Mouse (Mus musculus) layer of hippocampus, postnatal 36 days (tissue): ENCODE results near the gene Trmt44. TPM values are rescaled to one million over a fixed set of nuclear protein-coding genes. Genes with fewer than 3 reads are reported as not detected.
A peak's percentile ranks its signal among the peaks of the same experiment; 100 is the strongest.
"Not testable (repeated sequence)": the region's sequence is repeated elsewhere in the genome, so short reads cannot be mapped to it uniquely, and the experiment has no call there.

Experiments
- DNase-seq, 2 experiments: peaks; one replicate each; pipeline ENCODE4 v3.0.0; 2022
- total RNA-seq, 2 experiments: library from RNA; stranded (reverse); gene quantifications; 2 replicates each; pipeline ENCODE4 v1.2.3; 2021

The Trmt44 gene
- total RNA-seq, 2 experiments from 2014 or later = 7.6 to 9.1 TPM

DNA sequence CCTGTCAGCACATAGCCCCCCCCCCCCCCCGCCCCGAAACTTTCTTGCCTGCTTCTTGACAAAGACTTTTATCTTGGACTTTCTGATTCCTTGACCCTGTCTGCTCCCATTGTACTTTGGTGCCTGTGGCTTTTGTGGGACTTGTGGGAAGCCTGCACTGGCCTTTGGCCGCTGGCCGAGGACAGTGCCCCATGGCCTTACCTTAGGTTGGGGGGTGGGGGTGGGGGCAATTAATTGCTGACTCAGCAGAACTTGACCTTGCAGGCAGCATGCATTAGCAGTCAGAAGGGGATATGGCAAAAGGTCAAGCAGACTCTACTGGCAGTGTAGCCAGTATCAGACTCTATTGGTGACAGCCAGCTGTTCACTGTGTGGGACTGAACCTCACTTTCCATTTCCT is 16.6 kb upstream of the Trmt44 start:
- no peak for DNase-seq

DNA sequence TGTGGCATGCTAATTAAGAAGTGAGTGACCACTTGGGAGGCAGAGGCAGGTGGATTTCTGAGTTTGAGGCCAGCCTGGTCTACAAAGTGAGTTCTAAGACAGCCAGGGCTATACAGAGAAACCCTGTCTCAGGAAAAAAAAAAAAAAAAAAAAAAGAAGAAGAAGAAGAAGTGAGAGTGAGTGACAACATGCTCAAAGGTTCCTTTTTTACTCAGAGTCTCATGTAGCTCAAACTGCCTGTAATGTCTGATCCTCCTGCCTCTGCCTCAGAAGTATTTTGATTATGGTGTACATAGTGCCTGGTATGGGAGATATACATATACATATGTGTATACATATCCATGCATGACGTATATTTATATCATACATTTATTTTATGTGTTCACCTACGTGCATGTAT is 9.4 kb upstream of the Trmt44 start:
- not testable (repeated sequence) for DNase-seq

DNA sequence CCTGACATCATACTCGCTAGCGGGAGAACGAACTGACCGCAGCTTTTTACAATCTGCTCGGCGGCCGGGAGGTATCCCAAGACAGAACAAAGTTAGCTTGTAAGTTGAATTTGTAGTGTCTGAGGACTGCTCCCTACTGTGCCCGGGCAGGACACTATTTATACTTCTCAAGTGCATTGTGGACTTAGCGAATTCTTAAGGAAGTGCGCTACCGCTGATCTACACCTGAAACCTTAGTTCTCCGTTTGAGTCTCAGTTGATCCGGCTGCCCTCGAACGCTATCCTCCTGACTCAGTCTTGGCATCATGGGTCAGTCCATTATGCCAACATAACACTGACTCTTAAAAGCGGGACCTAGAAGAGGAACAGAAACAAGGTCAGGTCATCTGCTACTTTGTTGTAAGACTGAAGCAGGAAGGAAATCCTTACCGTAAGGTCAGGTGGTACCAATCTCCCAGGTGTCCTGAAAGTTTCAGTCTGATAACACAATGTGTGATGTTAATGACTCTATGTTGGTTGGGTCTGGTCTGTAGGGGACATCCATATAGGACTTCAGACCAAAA is 8.4 kb upstream of the Trmt44 start:
- DNase-seq = no peak

DNA sequence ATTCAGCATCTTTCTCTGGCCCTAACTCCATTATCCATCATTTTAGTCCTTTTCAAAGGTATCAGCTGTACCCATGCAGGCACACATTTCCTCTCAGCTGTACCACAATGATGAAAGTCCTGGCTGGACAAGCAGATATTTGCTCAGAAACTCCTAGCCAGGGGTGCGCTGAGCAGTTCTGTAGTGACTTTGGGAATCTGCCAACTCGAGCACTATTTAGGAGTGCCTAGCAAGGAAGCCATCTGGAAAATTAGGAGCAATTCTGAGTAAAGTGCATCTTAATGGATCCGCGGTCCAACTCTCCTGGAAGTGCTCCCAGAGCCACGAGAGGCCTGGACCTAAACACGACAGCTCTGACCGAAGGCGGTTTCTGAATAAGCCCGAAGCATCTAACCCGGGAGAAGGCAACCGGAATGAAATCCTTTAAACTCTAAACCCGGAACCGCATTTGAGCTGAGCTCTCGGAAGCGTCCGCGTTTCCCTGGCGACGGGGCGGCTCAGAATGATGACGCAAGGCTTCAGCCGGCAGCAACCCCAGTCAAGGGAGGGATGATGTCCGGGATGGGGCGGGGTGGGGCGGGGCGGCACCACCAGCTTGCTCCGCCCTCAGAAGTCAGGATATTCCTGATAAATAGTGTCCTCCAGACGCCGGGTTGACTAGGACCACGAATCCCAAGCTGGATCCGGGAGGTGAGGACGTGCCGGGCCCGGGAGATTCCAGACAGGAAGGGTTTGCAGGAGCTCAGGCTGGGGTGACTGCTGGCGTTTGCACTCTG is 7.8 kb upstream of the Trmt44 start, which contains the start of gene Acox3:
TSS of gene Acox3 (plus strand) at position 596 of the 776 bp plus-strand sequence.
- DNase-seq = peak; percentile 96

DNA sequence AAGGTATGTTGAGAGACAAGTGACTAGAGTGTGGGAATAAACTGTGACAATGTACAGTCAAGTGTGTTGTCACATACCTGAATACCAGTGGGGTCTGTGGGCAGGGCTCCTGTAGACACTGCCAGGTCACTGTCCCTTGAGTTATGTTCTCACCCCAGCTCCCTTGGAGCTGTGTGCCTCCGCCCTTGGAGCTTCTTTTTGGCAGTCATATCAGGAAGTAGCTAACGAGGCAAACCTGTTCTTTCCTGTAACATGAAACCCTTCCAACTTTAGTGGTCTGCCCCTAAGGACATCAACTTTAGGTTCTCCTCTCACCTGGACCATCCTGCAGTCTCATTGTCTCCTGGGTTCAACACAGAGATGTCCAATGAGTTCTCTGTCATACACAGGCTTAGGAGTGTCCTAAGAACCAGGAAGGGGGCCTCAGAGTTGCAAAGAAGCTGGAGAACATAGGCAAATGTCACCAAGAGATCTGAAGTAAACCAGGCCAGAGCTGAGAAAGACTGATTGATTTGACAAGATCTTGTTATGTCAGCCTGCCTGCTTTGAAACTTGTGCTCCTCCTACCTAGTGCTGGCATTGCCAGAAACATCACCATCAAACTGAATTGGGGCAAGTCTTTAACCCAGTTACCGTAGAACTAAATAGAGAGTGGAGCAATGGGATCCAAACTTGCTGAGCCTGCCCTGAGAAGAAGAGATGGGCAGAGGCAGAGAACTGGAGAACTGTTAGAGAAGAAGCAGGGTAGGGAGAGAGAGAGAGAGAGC is 5.5 kb upstream of the Trmt44 start:
- no peak for DNase-seq

DNA sequence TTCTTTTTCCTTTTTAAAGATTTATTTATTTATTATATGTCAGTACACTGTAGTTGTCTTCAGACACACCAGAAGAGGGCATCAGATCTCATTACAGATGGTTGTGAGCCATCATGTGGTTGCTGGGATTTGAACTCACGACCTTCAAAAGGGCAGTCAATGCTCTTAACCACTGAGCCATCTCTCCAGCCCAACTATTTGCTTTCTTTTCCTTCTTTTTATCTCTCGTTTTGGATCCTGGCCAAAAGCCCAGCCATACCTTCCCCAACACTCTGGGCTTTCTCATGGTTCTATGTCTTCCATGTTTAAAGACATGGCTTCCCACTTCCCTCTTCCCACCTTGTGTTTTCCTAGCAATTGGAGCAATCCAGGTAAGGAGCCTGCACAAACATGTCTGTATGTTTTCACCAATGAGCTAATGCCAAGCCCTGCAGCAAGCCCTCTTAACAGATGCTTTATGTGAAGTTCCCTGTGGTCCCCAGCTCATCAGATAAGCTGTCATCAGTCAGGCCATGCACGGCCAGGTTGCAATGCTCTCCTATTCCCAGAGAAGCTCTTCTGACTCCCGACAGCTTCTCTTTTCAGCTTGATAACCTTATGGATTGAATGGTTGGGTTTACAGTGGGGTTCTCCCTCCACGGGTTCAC is 4.5 kb upstream of the Trmt44 start:
- no peak for DNase-seq

DNA sequence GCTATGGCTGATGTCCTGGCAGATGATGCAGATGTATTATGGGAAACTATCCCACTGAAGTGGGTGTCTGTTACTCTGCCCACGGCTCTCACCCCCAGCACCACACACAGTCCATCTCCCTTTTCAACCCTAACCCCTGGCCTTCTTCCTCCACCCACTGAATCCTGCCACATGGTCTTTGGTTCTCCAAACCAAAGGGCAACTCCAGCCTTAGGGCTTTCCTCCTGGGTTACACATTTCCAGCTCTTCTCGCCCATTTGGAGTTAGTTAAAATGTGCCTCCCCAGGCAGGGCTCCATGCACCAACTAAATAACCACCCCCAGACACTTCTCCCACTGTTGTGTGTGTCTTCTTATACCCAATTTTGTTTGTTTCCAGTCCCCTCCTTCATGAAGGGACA is 3.5 kb upstream of the Trmt44 start:
- no peak for DNase-seq

DNA sequence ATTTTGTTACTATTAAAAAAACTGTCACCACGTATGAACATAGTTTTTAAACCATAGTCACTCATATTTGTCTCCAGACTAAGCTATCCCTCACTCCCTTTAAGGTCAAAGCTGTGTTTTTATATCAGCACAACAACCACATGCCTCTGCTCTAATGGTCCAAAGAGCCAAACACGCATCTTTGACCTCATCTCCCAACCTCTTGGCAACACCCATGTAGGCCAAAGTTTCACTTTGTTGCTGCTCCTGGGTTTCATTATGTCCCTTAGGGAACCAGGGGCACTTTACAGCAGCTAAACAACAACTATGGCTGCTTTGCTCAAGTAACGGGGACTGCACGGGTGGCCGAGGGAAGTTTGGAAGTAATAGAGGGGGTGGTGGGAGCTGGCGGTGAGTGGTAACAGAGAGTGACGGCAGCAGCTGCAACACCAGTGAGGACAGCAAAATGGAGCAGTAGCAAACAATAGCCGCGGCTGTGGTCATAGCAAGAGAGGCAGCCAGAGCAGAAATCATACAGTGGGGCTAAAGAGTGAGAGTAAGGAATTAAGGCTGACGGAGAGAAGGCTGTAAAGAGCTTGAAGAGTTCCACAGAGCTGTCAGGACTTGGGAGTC is 1.6 kb upstream of the Trmt44 start:
- no peak for DNase-seq

DNA sequence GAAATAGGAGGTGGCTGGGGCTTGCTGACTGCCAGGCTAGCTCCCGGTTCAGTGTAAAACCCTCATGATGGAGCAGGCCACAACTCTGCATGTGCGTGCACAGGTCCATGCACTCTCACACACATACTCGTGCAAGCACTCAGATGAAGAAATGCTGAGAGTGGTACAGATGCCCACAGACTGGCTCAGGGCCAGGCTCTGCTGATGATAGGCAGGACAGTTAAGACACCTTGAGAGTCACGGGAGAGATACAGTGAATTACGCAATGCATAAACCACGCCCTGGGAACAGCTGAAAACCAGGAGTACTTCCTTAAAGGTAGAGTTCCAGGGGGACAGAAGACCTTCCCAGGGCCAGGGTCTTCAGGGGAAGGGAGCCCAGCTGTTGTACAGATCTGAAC is 3.3 kb downstream of the Trmt44 start:
- DNase-seq = no peak

DNA sequence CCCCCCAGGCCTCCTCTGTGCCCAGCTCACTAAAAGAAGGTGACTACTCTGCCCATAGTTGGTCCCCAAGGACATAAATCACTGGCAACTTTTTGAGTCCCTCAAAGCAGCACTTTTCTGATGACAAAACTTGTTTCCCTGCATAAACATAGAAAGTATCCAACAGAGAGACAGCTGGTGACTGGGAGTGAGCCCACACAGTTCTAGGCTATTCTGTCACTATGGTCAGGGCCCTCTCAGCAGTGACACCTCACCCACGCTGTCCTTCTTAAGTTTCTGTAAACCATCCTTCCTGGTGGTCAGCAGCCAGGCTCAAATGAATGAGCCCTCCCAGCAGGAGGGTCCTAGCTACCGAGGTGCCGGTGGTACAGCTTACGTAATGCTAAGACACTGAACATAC is 8.2 kb downstream of the Trmt44 start:
- DNase-seq = no peak

DNA sequence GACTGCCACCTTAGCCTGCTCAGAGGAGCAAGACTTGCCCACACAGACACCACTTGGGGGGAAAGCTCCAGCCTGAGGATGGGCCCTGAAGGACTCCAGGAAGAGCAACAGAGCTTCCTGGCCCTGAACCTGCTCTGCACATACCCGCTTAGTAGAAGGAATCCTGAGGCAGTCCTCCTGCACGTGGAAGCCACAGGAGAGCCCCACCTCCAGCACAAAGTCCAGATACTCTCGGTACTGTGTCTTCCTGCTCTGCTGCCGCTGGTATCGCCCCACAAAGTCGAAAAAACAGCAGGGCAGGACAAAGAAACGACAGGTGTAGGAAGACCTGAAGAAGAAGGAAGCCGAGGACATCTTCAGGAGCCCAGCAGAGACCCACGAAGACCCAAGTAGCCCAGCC is 9.7 kb downstream of the Trmt44 start:
- no peak for DNase-seq

DNA sequence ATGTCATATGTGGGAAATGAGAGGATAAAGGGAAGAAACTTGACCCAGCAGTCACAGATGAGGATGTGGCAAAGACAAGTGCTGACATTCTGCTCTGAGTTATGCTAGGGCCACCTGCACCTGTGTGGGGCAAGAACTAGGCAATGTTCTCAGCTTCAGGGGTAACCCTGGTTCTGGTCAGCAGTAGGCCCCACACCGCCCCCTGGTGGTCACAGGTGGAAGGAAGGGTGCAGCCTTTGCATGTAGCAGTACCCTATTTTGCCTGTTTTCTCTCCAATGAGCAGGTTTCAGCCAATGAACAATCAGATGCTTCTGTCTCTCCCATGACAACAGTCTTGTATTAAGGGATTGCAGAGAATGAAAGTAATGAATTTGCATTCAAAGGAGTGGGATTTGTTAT is 11.4 kb downstream of the Trmt44 start:
- peak; percentile 46 to 57 for DNase-seq

DNA sequence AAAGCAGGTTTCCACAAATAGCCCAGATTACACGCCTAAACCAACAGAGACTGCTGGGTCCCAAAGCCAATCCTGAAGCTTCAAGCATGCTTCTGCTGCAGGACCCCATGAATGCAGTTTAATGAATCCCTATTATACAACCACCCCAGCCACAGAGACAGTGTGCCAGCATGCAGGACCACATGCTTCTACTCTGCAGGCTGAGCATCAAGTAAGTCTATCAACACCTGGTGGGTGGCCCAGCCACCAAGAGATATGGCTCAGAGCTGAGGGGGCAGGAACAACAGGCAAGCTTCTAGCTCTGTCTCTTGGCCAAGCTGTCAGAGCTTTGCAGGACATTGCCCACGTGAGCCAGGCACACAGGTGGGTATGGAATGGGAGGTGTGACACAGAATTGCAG is 12.3 kb downstream of the Trmt44 start:
- no peak for DNase-seq

DNA sequence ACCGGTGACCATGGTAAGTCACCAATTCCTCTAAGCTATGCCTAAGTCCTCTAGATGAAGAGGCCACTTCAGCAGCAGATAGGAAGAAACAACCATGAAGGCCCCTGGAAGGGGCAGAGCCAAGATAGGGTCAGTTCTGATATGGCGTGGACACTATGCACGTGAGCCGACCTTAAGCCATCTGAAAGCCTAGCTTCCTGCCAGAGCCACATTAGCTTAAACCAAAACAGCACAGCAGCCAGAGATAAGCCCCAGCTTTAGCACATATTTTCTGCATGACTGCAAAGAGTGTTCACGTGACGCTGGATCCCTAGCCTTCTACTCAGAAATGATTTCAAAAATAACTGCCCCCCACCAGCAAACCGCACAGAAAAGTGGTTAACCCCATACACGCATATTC is 15.4 kb downstream of the Trmt44 start:
- DNase-seq = no peak

DNA sequence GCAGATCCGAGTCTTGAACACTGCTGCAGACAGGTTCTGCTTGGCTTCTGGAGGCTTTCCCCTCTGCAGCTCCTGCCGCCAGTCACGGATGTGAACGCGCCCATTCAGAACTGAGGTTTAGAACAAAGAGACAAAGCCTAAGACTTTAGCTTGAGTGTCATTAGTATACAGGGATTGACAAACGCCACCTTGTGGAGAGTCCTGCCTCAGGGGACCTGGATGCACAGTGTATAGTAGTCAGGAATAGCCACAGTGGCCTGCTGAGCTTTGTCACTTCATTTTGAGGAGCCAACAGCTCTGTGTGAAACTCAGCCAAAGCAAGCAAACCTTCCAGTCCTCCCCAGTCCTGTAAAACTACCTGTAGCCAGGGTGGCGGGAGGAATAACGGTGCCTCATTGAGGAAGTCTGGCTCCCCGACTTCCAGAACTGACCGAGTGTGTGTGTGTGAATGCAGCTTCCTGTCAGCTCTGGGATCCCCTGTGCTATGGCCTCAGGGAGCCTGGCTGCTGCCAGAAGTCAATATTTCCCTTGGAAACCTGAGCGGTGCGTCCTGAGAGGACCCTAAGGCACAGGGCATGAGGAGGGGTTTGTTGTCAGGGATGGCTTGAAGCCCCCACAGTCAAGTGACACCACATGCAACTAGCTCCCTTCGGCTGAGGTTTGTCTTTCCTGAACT is 16.8 kb downstream of the Trmt44 start:
- DNase-seq = no peak

DNA sequence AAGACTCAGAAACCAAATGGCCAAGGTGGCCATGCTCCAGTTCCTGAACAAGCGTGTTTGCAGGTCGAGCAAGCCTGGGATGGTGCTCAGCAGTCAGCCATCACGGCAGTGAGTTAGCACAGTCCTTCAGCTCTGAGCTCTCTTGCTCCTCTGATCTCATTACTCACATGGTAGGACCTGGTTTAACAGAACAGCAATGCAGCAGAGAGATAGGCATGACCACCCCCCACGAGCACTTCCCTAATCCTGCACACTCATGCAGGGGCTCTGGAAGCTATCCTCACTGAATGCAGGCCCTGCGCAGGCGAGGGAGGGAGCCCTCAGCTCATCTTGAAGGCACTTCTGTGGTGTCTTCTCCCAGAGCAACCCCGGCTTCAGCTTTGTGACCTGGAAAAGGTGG is 18.5 kb downstream of the Trmt44 start:
- no peak for DNase-seq

DNA sequence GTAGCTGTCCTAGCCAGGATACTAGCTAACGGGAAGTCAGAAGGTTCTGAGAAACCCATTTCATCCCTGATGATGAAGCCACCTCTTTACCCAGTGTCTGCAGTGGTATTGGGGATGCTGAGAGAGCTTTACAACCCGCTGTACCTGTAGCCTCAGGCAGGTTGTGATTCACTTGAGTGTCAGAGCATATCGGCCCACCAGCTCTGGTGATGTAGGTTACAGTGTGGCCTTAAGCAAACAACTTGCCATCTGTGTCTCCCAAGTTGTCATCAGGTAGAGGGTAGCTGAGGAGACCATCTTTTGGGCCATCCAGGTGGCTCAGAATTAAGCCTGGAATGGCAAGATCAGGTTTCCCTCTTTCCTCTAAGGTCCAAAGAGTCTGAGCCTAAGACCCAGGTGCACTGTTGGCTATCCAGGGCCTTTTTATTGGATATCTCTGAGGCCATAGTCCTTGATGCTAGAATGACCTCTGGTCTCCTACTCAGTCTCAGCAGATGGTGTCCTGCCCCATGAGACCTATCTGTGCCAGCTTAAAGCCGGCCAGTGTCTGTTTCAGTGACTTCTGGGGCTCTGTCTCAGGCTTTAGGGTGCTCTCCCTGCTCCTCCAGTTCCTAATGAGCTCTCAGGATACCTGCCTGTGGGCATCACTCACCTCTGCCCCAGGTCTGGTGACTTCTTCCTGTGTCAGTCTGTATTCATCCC is 21.9 kb downstream of the Trmt44 start:
- no peak for DNase-seq

DNA sequence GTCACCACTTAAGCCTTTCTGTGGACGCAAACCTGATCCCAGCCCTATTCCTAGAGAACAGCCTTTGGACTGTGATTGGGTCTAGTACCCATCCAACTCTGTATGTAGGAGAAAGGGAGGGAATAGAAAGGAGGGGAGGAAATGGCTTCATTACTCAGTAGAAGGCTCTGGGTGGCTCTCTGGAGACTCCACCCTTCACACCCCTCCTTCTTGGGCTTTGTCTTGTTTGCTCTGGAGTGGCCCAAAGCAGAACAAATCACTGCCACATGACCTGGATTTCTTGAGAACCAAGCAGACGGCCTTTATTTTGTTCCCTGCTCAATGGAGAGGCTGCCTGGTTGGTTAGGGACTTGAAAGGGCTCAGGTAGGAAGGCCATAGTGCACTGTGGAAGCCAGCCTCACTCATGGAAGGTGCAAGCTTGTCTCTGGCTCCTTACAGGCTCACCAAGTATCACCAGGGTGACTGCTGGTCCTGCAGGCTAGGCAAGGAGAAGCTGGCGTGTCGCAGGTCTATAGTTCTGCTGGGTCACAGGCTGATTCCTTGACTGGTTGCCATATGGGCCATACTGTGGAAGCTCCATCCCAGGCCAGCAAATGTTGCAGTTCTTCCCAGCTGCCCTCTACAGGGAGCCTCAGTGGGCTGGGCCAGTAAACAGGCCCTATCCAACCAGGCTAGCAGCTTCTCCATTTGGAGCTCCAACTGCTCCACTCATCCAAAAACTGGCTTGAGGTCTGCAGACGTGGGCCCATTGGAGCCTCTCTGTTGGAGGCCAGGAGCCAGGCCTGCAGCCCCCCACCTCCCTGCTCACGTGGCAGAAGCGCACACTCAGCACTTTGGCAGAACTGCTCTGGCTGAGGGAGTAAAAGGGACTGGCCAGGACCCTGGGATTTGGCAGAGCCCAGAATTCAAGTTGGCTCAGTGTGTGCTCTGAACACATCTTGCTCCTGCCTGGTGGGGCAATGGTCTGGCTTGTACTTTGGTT is 22.7 kb downstream of the Trmt44 start:
- DNase-seq = no peak

DNA sequence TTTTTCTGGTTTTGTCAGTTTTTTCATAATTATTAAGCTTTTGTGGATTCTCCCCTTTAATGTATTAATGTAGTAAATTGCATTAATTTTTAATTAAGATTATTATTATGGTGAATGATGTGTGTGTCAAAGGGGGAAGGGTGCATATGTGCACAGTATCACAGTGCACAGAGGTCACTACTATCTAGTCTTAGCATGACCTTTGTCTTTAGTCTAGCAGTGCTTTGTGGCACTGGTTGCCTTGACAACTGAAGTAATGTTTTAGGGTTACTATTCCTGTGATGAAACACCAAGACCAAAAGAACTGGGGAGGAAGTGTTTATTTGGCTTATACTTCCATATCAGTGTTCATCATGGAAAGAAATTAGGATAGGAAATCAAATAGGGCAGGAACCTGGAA is 28.7 kb downstream of the Trmt44 start:
- DNase-seq = no peak
